Mouse (Mus musculus): ENCODE results near the gene Rbfox2. TPM values are rescaled to one million over a fixed set of nuclear protein-coding genes. Genes with fewer than 3 reads are reported as not detected.
A peak's percentile ranks its signal among the peaks of the same experiment; 100 is the strongest.

Rbfox2 gene
- polyA plus RNA-seq (2011; ENCODE audit: insufficient read length, low read depth, missing spikeins), result 228 and 253 TPM in 2 replicates

DNA sequence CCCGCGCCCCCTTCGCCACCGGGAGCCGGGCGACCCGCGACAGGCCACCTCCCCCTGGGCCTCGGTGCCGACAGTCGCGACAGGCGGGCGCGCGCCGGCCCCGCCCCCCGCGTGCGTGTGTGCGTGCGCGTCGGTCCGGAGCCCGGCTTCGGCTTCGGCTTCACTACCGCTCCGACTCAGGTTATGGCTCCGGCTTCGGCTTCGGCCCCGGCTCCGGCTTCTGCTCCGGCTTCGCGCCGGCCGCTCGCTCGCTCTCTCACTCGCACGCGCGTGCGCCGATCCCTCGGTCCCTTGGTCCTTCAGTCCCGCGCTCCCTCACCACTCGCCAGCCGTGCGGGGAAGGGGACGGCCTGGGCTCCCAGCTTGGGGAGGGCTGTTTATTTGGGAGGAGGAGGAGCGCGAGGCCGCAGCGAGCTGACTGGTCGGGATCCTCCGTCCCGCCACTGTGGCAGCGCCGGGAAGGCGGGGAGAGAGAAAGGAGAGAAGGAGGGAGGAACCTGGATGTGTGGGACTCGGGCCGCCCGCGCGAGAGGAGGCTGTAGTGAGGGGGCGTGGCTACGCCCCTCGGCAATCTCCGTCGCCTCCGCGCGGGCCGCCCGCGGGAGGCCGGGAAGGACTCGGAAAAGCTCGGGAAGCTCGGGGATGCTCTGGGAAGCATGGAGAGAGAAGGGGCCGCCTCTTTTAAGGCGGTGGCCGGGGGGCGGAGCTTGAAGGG, at the start of gene Rbfox2:
Gene Rbfox2 (minus strand): TSS at position 458 of the 715 bp plus-strand sequence.
- TF ChIP-seq POLR2A (IDR thresholded peaks at IDR 0.05; ENCODE audit: low read depth, low read length), result peak; percentile 87
- no peak for TF ChIP-seq CTCF (IDR thresholded peaks at IDR 0.05; ENCODE audit: borderline replicate concordance, insufficient read depth, low read length)
- peak within 1 kb of the TSS; percentile 98 for H3K4me3 ChIP-seq (ENCODE audit: insufficient read depth, low read length)
- H3K4me1 ChIP-seq (ENCODE audit: control insufficient read depth, insufficient read depth, low read length), result peaks cover 2% of the 10 kb centered on the region; the same call in 1 of the 2 replicates
- H3K27ac ChIP-seq (ENCODE audit: insufficient read depth, low read length), result peak within 1 kb of the TSS; percentile 88

DNA sequence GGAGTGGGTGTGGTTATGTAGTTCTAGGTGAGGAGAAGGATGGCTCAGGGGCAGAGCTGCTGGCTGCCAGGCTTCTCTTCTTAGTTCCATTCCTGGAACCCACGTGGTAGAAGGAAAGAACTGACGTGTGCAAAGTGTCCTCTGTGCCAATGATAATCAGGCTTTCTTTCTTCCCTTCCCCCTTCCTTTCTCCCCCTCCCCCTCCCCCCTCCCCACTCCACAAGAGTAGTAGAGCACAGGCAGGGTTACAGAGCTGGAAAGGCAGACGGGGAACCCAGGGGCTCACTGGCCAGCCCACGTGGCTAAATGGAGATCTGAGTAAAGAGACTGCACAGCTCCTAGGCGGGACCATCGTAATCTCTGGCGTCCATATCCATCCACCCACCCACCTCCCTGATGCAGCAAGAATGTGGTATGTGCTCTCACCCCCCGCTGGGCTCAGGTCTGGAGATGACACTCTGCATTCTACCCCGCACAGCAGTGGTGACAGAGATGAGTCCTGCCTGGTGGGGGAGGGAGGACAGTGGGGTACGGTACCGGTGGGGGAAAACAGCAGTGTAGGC, 49.5 kb upstream of the Rbfox2 start:
- no peak for TF ChIP-seq CTCF (IDR thresholded peaks at IDR 0.05; ENCODE audit: borderline replicate concordance, insufficient read depth, low read length)
- TF ChIP-seq POLR2A (IDR thresholded peaks at IDR 0.05; ENCODE audit: low read depth, low read length), result no peak
- H3K4me1 ChIP-seq (ENCODE audit: control insufficient read depth, insufficient read depth, low read length), result peaks cover 14% of the 10 kb centered on the region
- H3K4me3 ChIP-seq (ENCODE audit: insufficient read depth, low read length), result no peak overlapping the region
- H3K27ac ChIP-seq (ENCODE audit: insufficient read depth, low read length), result 0 out of 2 replicates have a peak overlapping the region, but pooled peaks have one; percentile 28

GRCm38 (mm10) chr15:77354848-77355551, 48.2 kb upstream of the Rbfox2 start:
- no peak for TF ChIP-seq CTCF (IDR thresholded peaks at IDR 0.05; ENCODE audit: borderline replicate concordance, insufficient read depth, low read length)
- TF ChIP-seq POLR2A (IDR thresholded peaks at IDR 0.05; ENCODE audit: low read depth, low read length), result no peak
- no peak overlapping the region for H3K27ac ChIP-seq (ENCODE audit: insufficient read depth, low read length)
- H3K4me3 ChIP-seq (ENCODE audit: insufficient read depth, low read length), result no peak overlapping the region
- peaks cover 14% of the 10 kb centered on the region for H3K4me1 ChIP-seq (ENCODE audit: control insufficient read depth, insufficient read depth, low read length)

DNA sequence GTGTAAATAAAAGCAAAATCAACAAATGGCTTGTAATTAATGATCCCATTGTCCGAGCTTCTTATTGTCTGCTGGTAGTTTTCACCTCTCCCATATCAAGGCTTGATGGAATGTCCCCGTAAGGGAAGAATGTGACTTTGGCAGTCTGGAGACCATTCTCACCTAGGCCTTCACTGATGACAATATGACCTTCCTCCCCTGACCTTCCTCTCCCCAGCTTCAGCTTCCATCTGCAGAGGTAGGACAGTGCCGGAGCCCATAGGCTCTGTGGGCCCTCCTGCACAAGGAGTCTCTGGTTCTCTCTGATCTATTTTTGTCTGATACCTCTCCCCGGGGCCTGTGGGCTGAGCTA, 47.7 kb upstream of the Rbfox2 start:
- peaks cover 13% of the 10 kb centered on the region for H3K4me1 ChIP-seq (ENCODE audit: control insufficient read depth, insufficient read depth, low read length)
- H3K27ac ChIP-seq (ENCODE audit: insufficient read depth, low read length), result no peak overlapping the region
- TF ChIP-seq POLR2A (IDR thresholded peaks at IDR 0.05; ENCODE audit: low read depth, low read length) (no peak), CTCF (IDR thresholded peaks at IDR 0.05; ENCODE audit: borderline replicate concordance, insufficient read depth, low read length) (no peak)
- H3K4me3 ChIP-seq (ENCODE audit: insufficient read depth, low read length), result no peak overlapping the region

DNA sequence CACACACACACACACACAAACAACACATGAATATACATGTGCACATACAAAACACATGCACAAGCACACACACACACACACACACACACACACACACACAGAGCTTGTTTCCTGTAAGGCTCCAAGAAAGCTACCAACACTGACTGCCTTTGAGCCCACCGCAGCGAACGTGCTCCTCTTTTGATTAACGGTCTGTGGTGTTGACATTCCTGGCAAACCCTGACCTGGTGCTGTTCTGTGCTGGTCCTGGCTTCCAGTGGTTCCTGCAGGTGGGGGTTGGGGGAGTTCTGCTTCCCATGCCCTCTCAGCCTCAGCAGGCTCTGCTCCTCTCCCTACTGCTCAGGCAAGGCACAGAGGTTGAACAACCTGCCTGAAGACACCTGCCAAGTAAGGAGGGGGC, 47.0 kb upstream of the Rbfox2 start:
- H3K27ac ChIP-seq (ENCODE audit: insufficient read depth, low read length), result no peak overlapping the region
- no peak overlapping the region for H3K4me3 ChIP-seq (ENCODE audit: insufficient read depth, low read length)
- TF ChIP-seq CTCF (IDR thresholded peaks at IDR 0.05; ENCODE audit: borderline replicate concordance, insufficient read depth, low read length) (no peak), POLR2A (IDR thresholded peaks at IDR 0.05; ENCODE audit: low read depth, low read length) (no peak)
- peaks cover 8% of the 10 kb centered on the region; the same call in 1 of the 2 replicates for H3K4me1 ChIP-seq (ENCODE audit: control insufficient read depth, insufficient read depth, low read length)

- TF ChIP-seq POLR2A (IDR thresholded peaks at IDR 0.05; ENCODE audit: low read depth, low read length) (no peak), CTCF (IDR thresholded peaks at IDR 0.05; ENCODE audit: borderline replicate concordance, insufficient read depth, low read length) (no peak)
- Histone ChIP-seq H3K4me3 (ENCODE audit: insufficient read depth, low read length) (no peak overlapping the region), H3K27ac (ENCODE audit: insufficient read depth, low read length) (no peak overlapping the region), H3K4me1 (ENCODE audit: control insufficient read depth, insufficient read depth, low read length) (peaks cover 8% of the 10 kb centered on the region; the same call in 1 of the 2 replicates)
Measured at GRCm38 (mm10) chr15:77352863-77353262, 46.1 kb upstream of the Rbfox2 start.

DNA sequence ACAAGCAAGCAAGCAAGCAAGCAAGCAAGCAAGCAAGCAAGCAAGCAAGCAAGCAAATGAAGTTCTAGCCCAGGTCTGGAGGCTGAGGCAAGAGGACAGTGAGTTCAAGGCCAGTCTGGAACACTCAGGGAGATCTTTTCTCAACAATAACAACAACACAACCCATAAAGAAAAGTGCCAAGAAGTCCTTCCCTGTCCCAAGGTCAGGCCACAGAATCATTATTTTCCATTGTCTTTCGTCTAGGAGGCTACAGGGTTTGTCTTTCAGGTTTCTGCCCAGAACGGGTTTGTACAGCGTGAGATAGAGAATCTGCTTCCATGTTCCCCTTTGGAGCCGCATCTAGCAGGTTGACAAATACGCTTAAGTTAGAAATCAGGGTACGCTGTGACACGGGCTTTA, 43.3 kb upstream of the Rbfox2 start:
- H3K4me1 ChIP-seq (ENCODE audit: control insufficient read depth, insufficient read depth, low read length), result no peaks in the 10 kb centered on the region
- no peak overlapping the region for H3K27ac ChIP-seq (ENCODE audit: insufficient read depth, low read length)
- no peak overlapping the region for H3K4me3 ChIP-seq (ENCODE audit: insufficient read depth, low read length)
- TF ChIP-seq CTCF (IDR thresholded peaks at IDR 0.05; ENCODE audit: borderline replicate concordance, insufficient read depth, low read length) (no peak), POLR2A (IDR thresholded peaks at IDR 0.05; ENCODE audit: low read depth, low read length) (no peak)

DNA sequence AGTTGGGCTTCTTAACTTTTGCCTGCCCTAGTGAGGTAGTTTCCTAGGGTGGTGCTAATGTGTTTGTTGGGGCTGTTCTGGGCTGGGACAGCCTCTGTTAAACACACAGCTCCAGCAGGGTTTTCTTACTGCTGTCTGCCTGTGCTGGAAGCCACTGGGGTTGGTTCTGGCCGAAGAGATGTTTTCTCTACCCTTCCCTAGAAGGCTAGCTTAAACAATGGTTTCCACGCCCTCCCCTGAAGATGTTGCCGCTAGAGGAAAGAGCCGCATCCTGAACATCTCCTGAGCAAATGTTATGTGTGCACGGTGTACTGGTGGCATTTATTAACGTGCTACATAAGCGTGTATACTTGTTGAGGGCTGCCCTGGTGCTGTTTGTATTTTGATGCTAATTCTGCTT, 41.3 kb upstream of the Rbfox2 start:
- peaks cover 3% of the 10 kb centered on the region; the same call in 1 of the 2 replicates for H3K4me1 ChIP-seq (ENCODE audit: control insufficient read depth, insufficient read depth, low read length)
- TF ChIP-seq CTCF (IDR thresholded peaks at IDR 0.05; ENCODE audit: borderline replicate concordance, insufficient read depth, low read length), result no peak
- no peak for TF ChIP-seq POLR2A (IDR thresholded peaks at IDR 0.05; ENCODE audit: low read depth, low read length)
- no peak overlapping the region for H3K27ac ChIP-seq (ENCODE audit: insufficient read depth, low read length)
- H3K4me3 ChIP-seq (ENCODE audit: insufficient read depth, low read length), result no peak overlapping the region

GRCm38 (mm10) chr15:77344127-77345125, 37.6 kb upstream of the Rbfox2 start:
- TF ChIP-seq CTCF (IDR thresholded peaks at IDR 0.05; ENCODE audit: borderline replicate concordance, insufficient read depth, low read length), result no peak
- no peak for TF ChIP-seq POLR2A (IDR thresholded peaks at IDR 0.05; ENCODE audit: low read depth, low read length)
- Histone ChIP-seq H3K4me1 (ENCODE audit: control insufficient read depth, insufficient read depth, low read length) (peaks cover 8% of the 10 kb centered on the region; the same call in 1 of the 2 replicates), H3K27ac (ENCODE audit: insufficient read depth, low read length) (no peak overlapping the region), H3K4me3 (ENCODE audit: insufficient read depth, low read length) (no peak overlapping the region)
